Mouse (Mus musculus) neutrophil, adult 65 days (primary cell): ENCODE data around the gene Mks1. TPM values are rescaled to one million over a fixed set of nuclear protein-coding genes. Genes with fewer than 3 reads are reported as not detected.

ENCODE experiments used
- total RNA-seq: library from RNA; stranded (reverse); gene quantifications from 2 replicates; pipeline ENCODE4 v1.2.4, GENCODE M21; 2023

Gene Mks1
- total RNA-seq = 3.1 and 3.9 TPM in 2 replicates

GRCm38 (mm10) chr11:87852690-87853596, at the start of gene Mks1:
TSS of gene Mks1 (plus strand) at chr11:87853215.

GRCm38 (mm10) chr11:87828239-87828900, 24.6 kb upstream of the Mks1 start, which contains the start of gene Lpo:
TSS of gene Lpo (minus strand) at chr11:87828289.

GRCm38 (mm10) chr11:87875436-87875835, 22.4 kb downstream of the Mks1 start, which contains the start of gene Epx:
TSS of gene Epx (minus strand) at chr11:87875536.

GRCm38 (mm10) chr11:87892168-87892567, 39.2 kb downstream of the Mks1 start, which contains the start of gene Olfr462:
TSS of gene Olfr462 (minus strand) at chr11:87892268.

GRCm38 (mm10) chr11:87897287-87897686, 44.3 kb downstream of the Mks1 start, which contains the start of gene Olfr463:
TSS of gene Olfr463 (minus strand) at chr11:87897387.

Other genes starting within 250 kb of the Mks1 start
- gene Hsf5, start 236.1 kb upstream of the Mks1 start, total RNA-seq = 0.09 TPM in 1 of 2 replicates, not detected in the other
- 1.2 and 2.9 TPM in 2 replicates for gene Rnf43, start 190.5 kb upstream of the Mks1 start, total RNA-seq
- gene Supt4a, start 115.7 kb upstream of the Mks1 start, total RNA-seq = 141 and 172 TPM in 2 replicates
- gene Tspoap1, start 92.7 kb upstream of the Mks1 start, total RNA-seq = 12.9 and 22.6 TPM in 2 replicates
- 599 and 610 TPM in 2 replicates for gene Mpo, start 59.6 kb upstream of the Mks1 start, total RNA-seq
- gene Lpo, start 24.9 kb upstream of the Mks1 start, total RNA-seq = not detected in 2 replicates
- gene Epx, start 22.3 kb downstream of the Mks1 start, total RNA-seq = 1.7 and 3.4 TPM in 2 replicates
- gene Olfr462, start 39.1 kb downstream of the Mks1 start, total RNA-seq = not detected in 2 replicates
- gene Olfr463, start 44.2 kb downstream of the Mks1 start, total RNA-seq = not detected in 2 replicates
- gene Olfr464, start 67.8 kb downstream of the Mks1 start, total RNA-seq = not detected in 2 replicates
- gene Dynll2, start 134.3 kb downstream of the Mks1 start, total RNA-seq = 10.5 and 14.1 TPM in 2 replicates
- 165 and 167 TPM in 2 replicates for gene Srsf1, start 194.2 kb downstream of the Mks1 start, total RNA-seq
- gene Vezf1, start 215.1 kb downstream of the Mks1 start, total RNA-seq = 40.5 and 42.2 TPM in 2 replicates
- gene Cuedc1, start 244.8 kb downstream of the Mks1 start, total RNA-seq = 7.9 and 8.8 TPM in 2 replicates